Mouse (Mus musculus) lung, postnatal 0 days (tissue): ENCODE measurements at regions not wholly inside any gene's neighbourhood (a gene's known extent, or its start where the extent isn't known, plus 50 kb on each side); places are given as distances from the start of the nearest gene placed in this dataset.

Experiments used
- ATAC-seq: fragments of 200-750 bp; cut with Nextera tagmentation; 2 replicates; pipeline ENCODE4 v1.8.0; 2017; ENCODE audit warnings: moderate library complexity
- DNase-seq: peaks from one replicate; pipeline ENCODE4 v3.0.0-alpha.2; 2016; ENCODE audit warnings: low spot score
- H3K27ac ChIP-seq: fragments of 300-500 bp; sonication (generic); 2 replicates; pipeline ENCODE4 v1.5.1; 2014; ENCODE audit warnings: antibody characterized with exemption, mild to moderate bottlenecking, low read length, mixed read lengths
- H3K27me3 ChIP-seq: fragments of 300-500 bp; sonication (generic); replicated peaks from 2 replicates; pipeline ENCODE4 v1.6.1; 2014; ENCODE audit warnings: low read length, mixed read lengths; ENCODE audit not compliant: insufficient read depth
- H3K36me3 ChIP-seq: fragments of 300-500 bp; sonication (generic); 2 replicates; pipeline ENCODE4 v1.6.1; 2014; ENCODE audit warnings: low read length, mixed read lengths; ENCODE audit not compliant: insufficient read depth
- H3K4me1 ChIP-seq: fragments of 300-500 bp; sonication (generic); 2 replicates; pipeline ENCODE4 v1.6.1; 2014; ENCODE audit warnings: antibody characterized with exemption, low read depth, low read length, mixed read lengths; ENCODE audit not compliant: insufficient read depth
- H3K4me2 ChIP-seq: fragments of 300-500 bp; sonication (generic); replicated peaks from 2 replicates; pipeline ENCODE4 v1.6.1; 2014; ENCODE audit warnings: low read depth, mild to moderate bottlenecking, low read length, moderate library complexity, mixed read lengths
- H3K4me3 ChIP-seq: fragments of 300-500 bp; sonication (generic); 2 replicates; pipeline ENCODE4 v1.5.1; 2014; ENCODE audit warnings: low read depth, low read length
- H3K9ac ChIP-seq: fragments of 300-500 bp; sonication (generic); replicated peaks from 2 replicates; pipeline ENCODE4 v1.6.1; 2014; ENCODE audit warnings: low read depth, mild to moderate bottlenecking
- H3K9me3 ChIP-seq: fragments of 300-500 bp; sonication (generic); 2 replicates; pipeline ENCODE4 v1.6.1; 2016; ENCODE audit warnings: low read length, mixed read lengths
- CTCF ChIP-seq: IDR thresholded peaks from 2 replicates; pipeline ENCODE4 v1.5.1; 2016; ENCODE audit warnings: antibody characterized with exemption, mild to moderate bottlenecking
- EP300 ChIP-seq: IDR thresholded peaks from 2 replicates; pipeline ENCODE4 v1.6.1; 2016; ENCODE audit warnings: antibody characterized with exemption, mild to moderate bottlenecking, control low read depth
- WGBS: fragments of 180-500 bp; shearing (Covaris S2); extraction: QIAGEN DNeasy Blood & Tissue Kit; methylation state at CpG from one replicate; pipeline ENCODE4 v1.1.7; 2014; 5-methylcytosine and 5-hydroxymethylcytosine counted together

GRCm38 (mm10) chr8:115537761-115538160 is 169.8 kb downstream of the Maf start:
- Histone ChIP-seq H3K9ac (no peak overlapping the region), H3K4me1 (no peaks in the 10 kb centered on the region), H3K9me3 (no peaks in the 10 kb centered on the region), H3K36me3 (no peaks in the 10 kb centered on the region), H3K27me3 (no peaks in the 10 kb centered on the region; the same call in 1 of the 2 replicates), H3K27ac (no peak overlapping the region), H3K4me2 (no peak overlapping the region), H3K4me3 (no peak overlapping the region)
- TF ChIP-seq CTCF (no peak), EP300 (no peak)
- DNase-seq (no peak), ATAC-seq (no peak)
- 65% methylated on average over 5 of the region's 5 CpGs for WGBS

- Histone ChIP-seq H3K27me3 (no peaks in the 10 kb centered on the region; the same call in 1 of the 2 replicates), H3K9me3 (no peaks in the 10 kb centered on the region), H3K36me3 (no peaks in the 10 kb centered on the region), H3K4me1 (no peaks in the 10 kb centered on the region), H3K9ac (no peak overlapping the region), H3K4me3 (no peak overlapping the region), H3K4me2 (no peak overlapping the region), H3K27ac (no peak overlapping the region)
- ATAC-seq (no peak), DNase-seq (peak; percentile 21)
- 48% methylated on average over 19 of the region's 19 CpGs for WGBS
- TF ChIP-seq EP300 = no peak
- no peak for TF ChIP-seq CTCF
These were observed 170.8 kb downstream of the Maf start for GRCm38 (mm10) chr8:115536554-115537346.

- Histone ChIP-seq H3K27me3 (no peaks in the 10 kb centered on the region; the same call in 1 of the 2 replicates), H3K4me1 (no peaks in the 10 kb centered on the region), H3K9ac (no peak overlapping the region), H3K4me3 (no peak overlapping the region), H3K4me2 (no peak overlapping the region), H3K27ac (no peak overlapping the region), H3K9me3 (no peaks in the 10 kb centered on the region), H3K36me3 (no peaks in the 10 kb centered on the region)
- 74% methylated on average over 8 of the region's 8 CpGs for WGBS
- no peak for TF ChIP-seq EP300
- TF ChIP-seq CTCF = no peak
- ATAC-seq (no peak), DNase-seq (no peak)
These were observed 171.6 kb downstream of the Maf start for GRCm38 (mm10) chr8:115536001-115536400.

- H3K4me2 ChIP-seq = no peak overlapping the region
- 39% methylated on average over 2 of the region's 2 CpGs for WGBS
- no peaks in the 10 kb centered on the region for H3K9me3 ChIP-seq
- H3K4me3 ChIP-seq = no peak overlapping the region
- ATAC-seq (peak; percentile 77), DNase-seq (peak; percentile 44)
- H3K4me1 ChIP-seq = no peaks in the 10 kb centered on the region
- H3K36me3 ChIP-seq = no peaks in the 10 kb centered on the region
- H3K27ac ChIP-seq = no peak overlapping the region
- TF ChIP-seq CTCF (no peak), EP300 (peak; percentile 34; the same call in 1 of the 2 replicates)
- no peak overlapping the region for H3K9ac ChIP-seq
- no peaks in the 10 kb centered on the region; the same call in 1 of the 2 replicates for H3K27me3 ChIP-seq
These were observed 173.6 kb downstream of the Maf start for GRCm38 (mm10) chr8:115534030-115534429.

GRCm38 (mm10) chr8:115531343-115531742 is 176.3 kb downstream of the Maf start:
- 90% methylated on average over 6 of the region's 6 CpGs for WGBS
- Histone ChIP-seq H3K4me1 (no peaks in the 10 kb centered on the region), H3K9ac (no peak overlapping the region), H3K4me2 (no peak overlapping the region), H3K36me3 (no peaks in the 10 kb centered on the region), H3K27ac (no peak overlapping the region), H3K9me3 (no peaks in the 10 kb centered on the region), H3K4me3 (no peak overlapping the region), H3K27me3 (no peaks in the 10 kb centered on the region)
- DNase-seq (no peak), ATAC-seq (no peak)
- TF ChIP-seq CTCF (no peak), EP300 (no peak)

- Histone ChIP-seq H3K9ac (no peak overlapping the region), H3K27ac (no peak overlapping the region), H3K4me3 (no peak overlapping the region)
These were observed 177.8 kb downstream of the Maf start for GRCm38 (mm10) chr8:115529568-115530342.

More at GRCm38 (mm10) chr8:115529568-115530342, 177.8 kb downstream of the Maf start:
- 20% methylated on average over 14 of the region's 14 CpGs for WGBS
- Histone ChIP-seq H3K36me3 (no peaks in the 10 kb centered on the region), H3K4me2 (peak overlapping the region; percentile 38), H3K4me1 (no peaks in the 10 kb centered on the region), H3K9me3 (no peaks in the 10 kb centered on the region), H3K27me3 (no peaks in the 10 kb centered on the region)
- DNase-seq = peak; percentile 30
- ATAC-seq = peak; percentile 26; the same call in 1 of the 2 replicates
- TF ChIP-seq CTCF = no peak
- TF ChIP-seq EP300 = no peak
